Mouse (Mus musculus): ENCODE measurements around the gene Fam50b.

Gene Fam50b

DNA sequence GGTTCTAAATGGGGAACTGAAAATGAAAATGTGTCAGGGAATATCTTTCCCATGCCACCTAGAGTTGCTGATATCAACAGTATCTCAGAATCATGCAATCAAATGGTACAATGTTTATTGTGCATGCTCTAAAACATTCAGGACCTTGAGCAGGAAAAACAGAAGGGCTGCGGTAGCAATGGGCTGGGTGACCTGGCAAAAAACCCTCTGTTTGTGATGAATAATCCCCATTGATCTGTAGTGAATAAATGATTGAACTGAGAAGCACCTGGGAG is 4.0 kb downstream of the Fam50b start:
- DNase-seq (ENCODE audit: low spot score): no peak

DNA sequence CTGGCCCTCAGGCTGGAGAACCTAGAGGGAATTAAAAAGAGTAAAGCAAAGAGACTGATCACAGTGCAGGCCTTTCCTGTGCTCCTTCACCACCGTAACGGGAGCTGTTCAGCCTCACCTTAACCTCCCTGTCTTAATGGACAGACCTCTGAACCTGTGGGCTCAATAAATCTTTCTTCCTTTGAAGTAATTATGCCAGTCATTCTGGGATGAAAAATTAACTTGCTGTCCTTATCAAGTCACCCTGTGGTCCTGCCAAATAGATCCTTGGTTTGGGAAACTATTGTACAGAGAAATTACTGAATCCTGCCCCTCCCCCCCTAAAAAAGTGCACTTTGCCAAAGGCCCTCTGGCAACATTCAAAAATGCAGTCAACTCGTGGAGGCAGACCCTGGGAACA is 4.4 kb downstream of the Fam50b start:
- no peak for DNase-seq (ENCODE audit: low spot score)

DNA sequence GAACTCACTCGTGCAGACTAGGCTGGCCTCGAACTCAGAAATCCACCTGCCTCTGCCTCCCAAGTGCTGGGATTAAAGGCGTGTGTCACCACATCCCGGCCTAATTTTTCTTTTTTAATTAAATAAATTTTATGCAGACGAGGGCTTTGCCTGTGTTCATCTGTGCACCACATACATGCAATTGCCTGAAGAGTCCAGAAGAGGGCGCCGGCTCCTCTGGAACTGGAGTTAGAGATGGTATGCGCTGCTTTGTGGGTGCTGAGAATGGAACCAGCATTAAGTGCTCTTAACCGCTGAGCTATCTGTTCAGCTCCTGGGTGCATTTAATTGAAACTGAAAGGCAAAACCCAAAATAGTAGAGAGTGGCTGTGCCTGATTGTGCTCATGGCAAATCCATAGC is 6.6 kb downstream of the Fam50b start:
- DNase-seq (ENCODE audit: low spot score): no peak

DNA sequence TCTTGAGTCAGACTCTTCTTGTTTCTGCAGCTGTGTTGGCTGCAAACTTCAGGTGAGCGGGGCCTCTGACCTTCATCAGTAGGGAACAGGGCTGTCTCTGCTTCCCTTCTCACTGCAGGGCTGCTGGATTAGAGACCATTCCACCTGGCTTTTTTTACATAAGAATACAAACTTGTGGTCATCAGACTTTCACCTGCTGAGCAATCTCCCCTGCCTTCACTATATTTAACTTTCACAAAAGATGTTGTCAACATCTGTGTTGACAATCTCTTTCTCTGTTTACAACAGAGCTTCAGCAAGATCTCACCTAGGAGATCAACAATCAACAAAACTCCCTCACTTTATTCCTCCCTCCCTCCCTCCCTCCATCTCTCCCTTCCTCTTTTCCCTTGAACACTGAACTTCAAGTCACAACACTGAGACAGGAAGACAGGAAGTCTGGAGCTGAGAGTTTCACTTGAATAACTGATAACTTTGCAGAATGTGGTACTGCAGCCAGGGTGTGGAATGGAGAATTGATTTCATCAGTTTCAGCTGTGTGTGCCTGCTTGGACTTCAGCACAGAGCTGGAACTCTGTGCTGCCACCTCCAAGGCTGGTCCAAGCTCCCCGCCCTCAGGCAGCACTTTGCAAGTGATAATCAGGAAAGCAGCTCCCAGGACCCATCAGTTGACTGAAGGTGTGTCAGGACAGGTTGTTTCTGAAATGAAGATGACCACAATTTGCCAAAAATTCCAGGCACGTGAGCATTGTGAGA is 7.3 kb downstream of the Fam50b start:
- DNase-seq (ENCODE audit: low spot score): no peak

DNA sequence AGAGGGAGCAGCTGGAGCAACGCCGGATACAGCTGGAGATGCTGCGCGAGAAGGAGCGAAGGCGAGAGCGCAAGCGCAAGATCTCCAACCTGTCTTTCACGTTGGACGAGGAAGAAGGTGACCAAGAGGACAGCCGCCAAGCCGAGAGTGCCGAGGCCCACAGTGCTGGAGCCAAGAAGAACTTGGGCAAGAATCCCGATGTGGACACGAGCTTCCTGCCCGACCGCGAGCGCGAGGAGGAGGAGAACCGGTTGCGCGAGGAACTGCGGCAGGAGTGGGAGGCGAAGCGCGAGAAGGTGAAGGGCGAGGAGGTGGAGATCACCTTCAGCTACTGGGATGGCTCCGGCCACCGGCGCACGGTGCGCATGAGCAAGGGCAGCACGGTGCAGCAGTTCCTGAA is 12.2 kb downstream of the Fam50b start:
- no peak for DNase-seq (ENCODE audit: low spot score)

DNA sequence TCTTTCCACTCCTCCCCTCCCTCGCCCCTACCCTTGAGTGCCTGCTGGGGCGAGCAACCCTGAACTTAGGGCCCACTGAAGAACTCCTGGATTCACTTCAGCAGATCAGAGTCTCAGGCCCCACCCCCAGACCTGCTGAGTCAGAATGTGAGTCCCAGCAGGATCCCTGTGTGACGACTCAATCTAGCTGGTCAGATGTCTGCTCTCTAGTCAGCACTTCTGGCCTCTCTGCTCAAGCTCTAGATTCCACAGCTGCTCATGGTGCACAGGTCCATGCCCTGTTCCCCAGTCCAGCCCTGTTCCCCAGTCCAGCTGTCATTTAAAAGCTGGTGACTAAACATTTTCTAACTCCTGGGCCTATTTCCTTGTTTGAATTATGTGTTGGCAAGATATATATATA is 13.9 kb downstream of the Fam50b start:
- DNase-seq (ENCODE audit: low spot score): no peak

DNA sequence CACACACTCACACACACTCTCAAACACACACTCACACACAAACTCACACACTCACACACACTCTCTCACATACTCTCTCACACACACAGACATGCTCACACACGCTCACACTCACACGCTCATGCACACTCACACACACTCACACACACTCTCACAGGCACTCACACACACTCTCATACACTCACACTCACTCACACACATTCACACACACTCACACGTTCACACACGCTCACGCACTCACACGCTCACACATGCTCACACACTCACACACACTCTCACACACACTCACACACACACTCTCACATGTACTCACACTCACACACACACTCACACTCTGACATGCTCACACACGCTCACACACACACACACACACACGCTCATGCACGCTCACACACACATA is 24.6 kb downstream of the Fam50b start:
- DNase-seq (ENCODE audit: low spot score): no peak

DNA sequence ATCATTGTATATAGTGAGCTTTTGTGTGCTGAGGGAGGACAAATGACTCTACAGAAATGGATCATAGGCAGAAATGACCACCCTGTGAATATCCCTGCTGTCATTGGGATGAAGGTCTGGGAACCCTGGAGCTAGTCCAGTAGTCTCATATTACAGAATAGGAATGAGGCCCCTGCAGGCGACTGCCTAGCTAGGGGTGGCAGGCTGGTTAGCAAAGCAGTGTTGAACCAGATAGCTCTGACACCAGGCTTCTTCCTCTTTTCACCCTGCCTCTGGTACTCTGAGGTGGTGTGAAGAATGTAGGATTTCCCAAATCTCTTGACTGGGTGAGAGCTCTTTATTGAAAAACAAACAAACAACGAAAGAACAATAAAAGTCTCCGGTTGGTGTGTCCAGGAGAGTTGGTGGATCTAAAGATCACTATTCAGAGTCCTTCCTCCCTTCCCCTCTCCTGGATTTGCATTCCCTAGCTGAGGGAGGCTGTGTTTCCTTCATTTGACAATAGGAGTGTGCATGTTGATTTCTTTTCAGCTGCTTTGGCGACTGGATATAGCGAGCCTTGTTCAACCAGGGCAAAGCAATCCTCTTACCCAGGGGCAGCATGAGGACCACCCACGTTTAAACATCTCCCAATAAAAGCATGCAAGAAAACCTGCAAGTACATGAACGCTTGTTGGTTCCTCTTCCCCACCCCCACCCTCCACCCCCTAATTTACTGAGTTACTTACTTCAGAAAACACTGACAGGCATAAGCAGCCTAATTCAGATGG is 26.1 kb downstream of the Fam50b start:
- no peak for DNase-seq (ENCODE audit: low spot score)

DNA sequence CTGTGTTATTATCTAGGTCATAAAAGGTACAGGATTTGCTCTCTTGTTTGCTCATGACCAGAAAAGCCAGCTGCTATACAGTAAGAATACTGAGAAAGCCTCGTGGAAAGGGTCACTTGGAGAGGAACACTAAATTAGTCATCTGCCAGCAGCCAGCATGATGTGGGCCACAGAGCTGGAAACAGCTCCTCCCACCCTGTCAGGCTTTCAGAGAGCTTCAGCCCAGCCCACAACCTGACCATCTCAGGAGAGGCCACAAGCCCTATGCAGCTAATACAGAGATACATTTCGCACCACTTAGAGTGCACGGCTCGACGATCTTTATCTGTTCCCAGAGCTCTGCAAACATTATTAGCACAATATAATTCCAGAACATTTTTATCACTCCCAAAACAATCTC is 27.5 kb downstream of the Fam50b start:
- no peak for DNase-seq (ENCODE audit: low spot score)

DNA sequence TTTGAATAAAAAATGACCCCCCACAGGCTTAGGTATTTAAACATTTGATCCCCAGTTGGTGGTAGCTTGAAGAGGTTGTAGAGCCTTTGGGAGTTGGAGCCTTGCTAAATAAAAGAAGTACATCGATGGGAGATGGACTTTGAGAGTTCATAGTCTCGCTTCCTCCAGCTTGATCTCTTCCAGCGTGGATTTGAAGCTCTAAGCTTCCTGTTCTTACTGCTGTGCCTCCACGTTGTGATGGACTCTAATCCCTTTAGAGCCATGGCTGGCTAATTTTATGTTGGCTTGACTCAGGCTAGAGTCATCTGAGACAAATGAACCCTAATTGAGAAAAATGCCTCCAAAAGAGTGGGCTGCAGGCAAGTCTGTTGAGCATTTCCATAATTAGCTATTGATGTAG is 28.2 kb downstream of the Fam50b start:
- DNase-seq (ENCODE audit: low spot score): no peak

DNA sequence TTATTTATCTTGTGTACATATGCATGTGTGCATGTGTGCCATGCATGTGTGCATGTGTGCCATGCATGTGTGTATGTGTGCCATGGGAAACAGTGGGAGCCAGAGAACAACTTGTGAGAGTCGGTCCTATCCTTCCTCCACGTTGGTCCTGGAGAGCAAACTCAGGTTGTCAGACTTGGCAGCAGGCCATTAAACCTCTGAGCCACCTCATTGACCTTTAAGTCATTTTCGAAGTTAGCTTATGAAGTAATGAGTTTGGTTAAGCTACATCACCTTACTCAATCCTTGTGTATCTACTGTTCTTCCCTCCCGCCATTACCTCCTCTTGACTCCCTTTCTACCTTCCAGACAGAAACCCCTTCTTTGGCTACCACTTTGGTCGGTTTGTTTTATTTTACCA is 30.6 kb downstream of the Fam50b start:
- DNase-seq (ENCODE audit: low spot score): no peak

DNA sequence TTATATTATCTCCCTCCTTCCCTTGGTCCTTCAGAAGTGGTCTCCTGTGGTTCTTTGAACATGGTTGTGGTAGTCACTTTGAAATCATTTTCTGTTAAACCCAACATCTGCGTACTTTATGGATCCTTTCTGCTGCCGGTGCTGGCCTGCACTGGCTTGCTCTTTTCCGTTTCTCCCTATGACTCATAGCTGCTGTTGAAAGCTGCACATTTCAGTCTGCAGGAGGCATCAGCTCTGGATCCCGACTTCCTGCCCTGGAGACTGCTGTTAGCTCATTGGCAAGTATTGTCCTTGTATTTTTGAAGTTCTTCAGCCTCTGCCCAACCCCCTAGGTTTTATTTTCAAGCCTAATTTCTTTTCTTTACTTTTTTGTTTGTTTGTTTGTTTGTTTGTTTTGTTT is 31.9 kb downstream of the Fam50b start:
- DNase-seq (ENCODE audit: low spot score): no peak

DNA sequence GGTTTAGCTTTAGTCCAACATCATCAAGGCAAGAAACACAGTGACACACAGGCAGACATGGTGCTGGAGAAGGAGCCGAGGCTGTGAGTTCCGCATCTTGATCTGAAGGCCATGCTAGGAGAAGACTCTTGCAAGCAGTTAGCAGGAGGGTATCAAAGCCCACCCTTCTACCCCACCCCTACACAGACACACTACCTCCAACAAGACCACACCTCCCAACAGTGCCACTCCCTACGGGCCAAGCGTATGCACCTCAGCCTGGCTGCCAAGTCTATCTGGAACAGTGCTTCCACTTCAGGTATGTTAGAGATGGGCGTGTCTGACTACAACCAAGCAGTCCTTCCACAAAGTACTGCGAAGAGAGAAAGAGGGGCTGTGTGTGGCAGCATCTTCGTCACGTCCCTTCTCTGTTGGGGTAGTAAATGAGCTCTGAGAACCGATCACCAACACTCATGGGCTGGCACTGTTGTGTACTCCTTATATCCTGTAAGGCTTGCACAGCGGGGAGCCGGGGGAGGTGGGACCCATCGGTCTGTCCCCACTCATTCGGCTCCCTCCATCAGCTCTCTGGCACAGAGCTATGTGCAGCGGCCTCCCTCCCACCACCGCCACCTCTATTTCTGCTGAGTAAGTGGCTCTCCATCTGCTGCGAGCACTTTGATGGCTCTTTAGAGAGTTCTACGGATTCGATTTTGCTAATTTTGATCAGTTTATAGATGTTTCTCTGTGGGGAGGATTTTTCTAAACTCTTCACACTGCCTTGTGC is 33.1 kb downstream of the Fam50b start:
- DNase-seq (ENCODE audit: low spot score): peak; percentile 31

DNA sequence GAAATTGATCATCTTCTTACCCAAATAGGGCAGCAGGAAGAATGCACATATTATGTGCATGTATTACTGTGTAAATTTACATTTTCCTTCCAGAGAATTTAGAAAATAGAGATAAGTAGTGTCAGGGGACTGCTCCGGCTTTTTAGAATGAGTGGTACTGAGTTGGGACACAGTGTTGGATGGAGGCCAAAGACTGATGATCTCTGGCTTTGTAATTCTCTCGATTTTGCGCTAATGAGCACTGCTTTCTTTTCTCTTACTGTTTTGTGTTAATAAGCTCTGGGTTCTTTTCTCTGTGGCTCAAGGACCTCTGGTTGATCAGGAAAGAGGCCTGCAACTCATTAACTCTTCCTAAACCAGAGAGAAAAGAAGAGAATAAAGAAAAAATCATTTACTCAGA is 42.1 kb downstream of the Fam50b start:
- no peak for DNase-seq (ENCODE audit: low spot score)

DNA sequence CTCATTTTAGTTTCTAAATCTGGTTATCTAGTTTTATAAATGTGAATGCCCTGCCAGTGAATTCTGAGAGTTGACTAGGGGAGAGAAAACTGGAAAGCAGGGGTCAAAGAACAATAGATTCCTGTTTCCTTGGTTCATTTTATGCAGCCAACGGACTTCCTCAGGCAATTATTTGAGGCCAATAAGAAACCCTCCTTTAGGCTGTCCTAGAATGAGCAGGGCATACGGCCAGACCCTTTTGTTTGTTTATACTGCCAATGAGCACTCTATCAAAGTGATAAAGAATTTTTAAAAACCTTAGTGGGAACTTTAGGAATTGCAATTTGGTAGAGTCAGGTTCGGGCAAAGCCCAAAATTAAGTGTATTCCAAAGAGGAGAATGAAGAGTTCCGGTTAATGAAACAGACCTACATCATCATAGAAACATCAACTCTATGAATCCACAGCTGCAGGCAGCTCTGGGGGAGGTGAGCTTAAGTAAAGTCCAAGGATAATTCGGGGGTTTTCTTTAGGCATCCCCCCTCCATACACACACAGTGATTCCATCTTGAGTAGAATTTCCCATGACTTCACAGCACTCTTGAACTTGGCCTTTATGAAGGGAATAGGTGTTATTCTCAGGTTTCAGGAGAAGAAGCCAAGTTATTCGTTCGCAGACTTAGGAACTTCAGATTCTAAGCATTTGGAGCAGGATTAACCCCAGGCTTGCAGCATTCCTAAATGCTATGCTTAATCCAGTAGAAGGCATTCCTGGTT is 46.4 kb downstream of the Fam50b start:
- no peak for DNase-seq (ENCODE audit: low spot score)

DNA sequence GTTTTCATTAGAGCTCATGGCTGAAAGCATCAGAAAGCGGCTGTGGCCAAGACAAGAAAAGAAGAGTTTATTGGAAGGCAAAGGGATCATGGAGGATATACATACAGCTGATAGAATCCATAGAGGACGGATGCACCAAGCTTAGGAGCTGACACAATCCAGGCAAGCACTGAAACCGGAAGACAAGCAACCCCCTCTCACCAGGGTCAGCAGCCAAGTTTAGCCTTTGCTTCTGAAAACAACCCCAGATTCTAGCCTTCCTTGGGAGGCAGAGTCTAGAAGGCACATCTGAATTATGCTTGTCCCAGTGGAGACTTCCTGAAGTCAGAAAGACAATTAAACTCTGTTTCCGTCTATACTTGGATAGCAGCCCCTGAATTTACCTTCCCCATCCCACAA is 47.0 kb downstream of the Fam50b start:
- DNase-seq (ENCODE audit: low spot score): no peak

DNA sequence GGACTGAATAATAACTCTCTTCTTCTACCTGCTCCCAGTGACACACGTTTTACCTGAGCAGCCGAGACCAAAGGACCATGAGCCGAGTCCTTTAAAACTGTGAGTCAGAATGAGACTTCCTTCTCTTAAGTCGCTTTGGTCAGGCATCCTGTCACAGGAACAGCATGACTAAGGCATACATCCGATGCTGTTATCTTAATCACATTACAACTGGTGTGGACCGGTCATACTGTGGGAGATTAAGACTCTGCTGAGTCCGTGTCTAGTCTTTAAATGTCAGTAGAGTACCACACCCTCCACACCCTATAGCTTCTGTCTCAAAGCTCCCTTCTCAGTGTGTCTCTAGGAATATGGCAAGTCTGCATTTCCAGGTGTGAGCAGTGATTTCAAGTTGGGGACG is 50.2 kb downstream of the Fam50b start:
- no peak for DNase-seq (ENCODE audit: low spot score)

DNA sequence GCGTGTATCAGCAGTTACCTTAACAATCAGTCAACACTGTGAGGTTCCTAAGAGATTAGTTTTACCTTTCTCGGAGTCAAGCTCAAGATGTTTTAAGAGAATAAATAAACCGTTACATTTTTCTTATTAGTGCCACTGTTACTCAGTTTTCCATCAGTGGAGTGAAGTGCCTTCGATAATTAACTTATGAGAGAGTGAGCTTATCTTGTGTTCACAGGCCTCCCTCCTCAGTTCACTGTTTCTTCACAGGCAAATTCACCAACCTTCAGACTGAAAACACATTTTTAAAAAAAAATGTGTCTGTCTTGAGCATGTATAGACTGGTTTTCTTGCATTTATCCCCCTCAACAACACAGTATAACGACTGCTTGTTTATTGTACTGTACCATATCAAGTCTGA is 52.0 kb downstream of the Fam50b start:
- DNase-seq (ENCODE audit: low spot score): no peak

DNA sequence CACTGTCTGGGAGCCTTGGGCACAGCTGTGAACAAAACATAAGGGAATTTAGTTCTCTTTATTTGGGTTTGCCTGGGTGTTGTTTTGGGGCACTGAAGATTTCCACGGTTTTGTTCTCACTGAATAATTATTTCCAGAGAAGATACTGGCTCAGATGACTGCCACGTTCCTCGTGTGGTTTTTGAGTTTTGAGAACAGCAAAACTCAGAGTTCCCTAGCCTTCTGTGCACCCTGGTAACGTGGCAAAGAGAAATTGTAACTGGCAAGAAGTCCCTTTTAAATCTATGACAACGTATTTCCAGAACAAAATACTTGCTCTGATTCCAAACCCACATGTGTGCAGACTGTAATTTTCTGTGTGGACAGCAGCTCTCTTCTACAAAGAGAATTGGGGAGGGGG is 52.9 kb downstream of the Fam50b start:
- DNase-seq (ENCODE audit: low spot score): peak; percentile 28

DNA sequence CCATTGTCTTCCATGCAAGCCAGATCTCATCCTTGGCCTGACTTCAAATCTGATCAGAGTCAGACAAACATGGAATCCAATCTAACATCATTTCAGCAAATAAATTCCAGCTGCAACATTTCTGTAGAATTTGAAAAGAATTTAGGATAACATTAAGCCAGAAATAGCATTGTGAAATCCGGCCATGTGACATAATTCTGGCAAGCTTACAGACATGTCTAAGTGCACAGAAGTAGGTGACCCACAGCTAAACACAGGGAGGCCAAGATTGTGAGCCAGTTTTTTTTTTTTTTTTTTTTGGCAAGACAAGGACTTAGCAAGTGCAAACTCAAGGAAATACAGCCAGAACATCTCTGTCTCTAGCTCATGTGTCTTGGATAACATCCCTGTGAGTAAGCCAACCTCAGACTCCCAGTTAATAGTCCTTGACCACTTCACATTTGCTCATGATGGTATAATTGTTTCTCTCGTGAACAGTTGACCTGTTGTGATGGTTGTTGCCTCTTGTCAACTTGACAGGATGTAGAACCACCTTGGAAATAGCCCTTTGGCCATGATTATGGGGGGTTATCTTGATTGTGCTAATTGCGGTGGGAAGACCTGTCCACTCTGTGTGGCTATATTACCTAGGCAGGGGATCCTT is 54.6 kb downstream of the Fam50b start:
- DNase-seq (ENCODE audit: low spot score): no peak

DNA sequence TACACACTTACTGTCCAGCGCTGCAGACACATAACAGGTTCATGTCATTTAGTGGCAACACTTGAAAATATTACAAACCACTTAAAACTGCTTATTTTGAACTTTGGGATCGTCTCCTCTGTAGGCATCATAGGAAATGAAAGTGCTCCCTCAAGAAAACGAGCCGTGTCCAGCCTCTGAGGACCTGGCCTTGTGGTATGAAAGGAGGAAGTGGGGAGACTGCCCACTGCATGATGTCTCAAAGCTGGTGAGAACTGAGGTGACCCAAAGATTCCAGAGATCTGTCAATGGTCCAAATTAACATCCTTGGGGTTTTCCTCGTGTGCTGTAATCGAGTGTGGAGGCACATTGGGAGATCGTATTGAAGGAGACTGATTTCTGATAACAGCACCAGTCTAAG is 58.4 kb downstream of the Fam50b start:
- peak; percentile 28 for DNase-seq (ENCODE audit: low spot score)

DNA sequence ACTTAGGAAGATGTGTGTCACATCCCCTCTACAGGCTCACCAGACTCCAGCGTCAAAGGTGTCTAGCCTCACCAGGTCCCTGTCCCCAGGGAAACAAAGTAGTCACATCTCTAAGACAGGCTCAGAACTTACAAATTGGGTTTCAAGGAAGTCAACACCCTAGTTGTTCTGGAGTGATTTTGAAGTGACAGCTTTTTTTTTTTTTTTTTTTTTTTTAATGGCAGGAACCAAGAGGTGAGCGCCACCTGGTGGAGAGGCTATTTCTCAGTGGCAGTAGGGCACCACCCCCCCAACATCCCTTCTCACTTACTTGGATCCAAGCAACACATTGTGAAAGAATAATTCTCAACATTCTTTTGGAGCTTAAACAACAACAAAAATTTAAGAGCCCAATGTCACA is 59.2 kb downstream of the Fam50b start:
- peak; percentile 77 for DNase-seq (ENCODE audit: low spot score)
